Mouse (Mus musculus): ENCODE measurements around the gene Trip12. TPM values are rescaled to one million over a fixed set of nuclear protein-coding genes. Genes with fewer than 3 reads are reported as not detected.

Gene Trip12
- polyA plus RNA-seq, 1 experiment from 2014 or later = 59.3 TPM

DNA sequence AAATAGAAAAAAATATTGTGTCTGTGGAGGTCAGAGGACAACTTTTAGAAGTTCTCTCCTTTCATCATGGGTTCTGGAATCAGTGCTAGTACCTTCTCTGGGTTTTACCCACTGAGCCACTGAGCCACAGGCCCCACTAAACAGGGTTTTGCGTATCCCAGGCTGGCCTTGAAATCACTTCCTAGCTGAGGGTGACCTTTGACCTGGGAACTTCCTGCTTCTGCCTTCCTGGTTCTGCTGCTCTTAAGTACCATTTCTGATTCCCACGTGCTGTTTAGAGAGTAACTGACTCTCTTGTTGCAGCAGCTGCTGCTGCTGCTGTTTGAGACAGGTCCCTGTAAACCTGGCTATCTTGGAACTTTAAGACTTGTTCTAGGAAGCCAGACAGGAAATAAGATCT is 24.3 kb upstream of the Trip12 start:
- H3K9me3 ChIP-seq (ENCODE audit: control insufficient read depth, low read length) = no peaks in the 10 kb centered on the region
- no peak overlapping the region for H3K9ac ChIP-seq (ENCODE audit: low read length)
- WGBS = 54% methylated on average over 2 of the region's 2 CpGs
- H3K4me1 ChIP-seq (replicated peaks; ENCODE audit: control insufficient read depth, insufficient read depth, low read length) = no peaks in the 10 kb centered on the region
- no peak overlapping the region for H3K27ac ChIP-seq (ENCODE audit: low read length)
- H3K36me3 ChIP-seq (ENCODE audit: control insufficient read depth, insufficient read depth, low read length) = no peaks in the 10 kb centered on the region
- no peak overlapping the region for H3K4me2 ChIP-seq (ENCODE audit: low read depth, low read length)
- H3K4me3 ChIP-seq (ENCODE audit: low read length) = no peak overlapping the region
- no peak for ATAC-seq (ENCODE audit: low read depth)
- no peaks in the 10 kb centered on the region for H3K27me3 ChIP-seq (ENCODE audit: control insufficient read depth, insufficient read depth, low read depth, low read length)

DNA sequence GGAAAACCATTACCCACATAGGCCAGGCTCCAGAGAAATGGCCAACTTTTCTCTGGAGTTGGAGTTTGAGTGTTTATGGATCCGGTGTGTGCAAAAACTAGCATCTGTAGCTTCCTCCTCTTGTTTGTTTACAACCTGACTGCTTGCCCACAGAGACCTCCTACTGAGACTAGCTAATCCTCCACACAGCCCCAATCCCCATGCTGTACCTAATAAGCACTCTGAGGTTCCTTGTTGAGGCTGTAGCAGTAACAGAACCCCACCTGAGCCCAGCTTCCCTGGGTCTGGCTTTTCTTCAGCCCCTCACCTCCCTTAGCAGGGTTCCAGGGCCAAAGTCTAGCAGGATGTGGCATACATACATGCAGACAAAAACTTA is 20.9 kb upstream of the Trip12 start:
- H3K27me3 ChIP-seq (ENCODE audit: control insufficient read depth, insufficient read depth, low read depth, low read length) = no peaks in the 10 kb centered on the region
- no peak overlapping the region for H3K4me3 ChIP-seq (ENCODE audit: low read length)
- H3K4me2 ChIP-seq (ENCODE audit: low read depth, low read length) = no peak overlapping the region
- H3K9me3 ChIP-seq (ENCODE audit: control insufficient read depth, low read length) = no peaks in the 10 kb centered on the region
- H3K36me3 ChIP-seq (ENCODE audit: control insufficient read depth, insufficient read depth, low read length) = no peaks in the 10 kb centered on the region
- 58% methylated on average over 1 of the region's 1 CpGs for WGBS
- no peaks in the 10 kb centered on the region for H3K4me1 ChIP-seq (replicated peaks; ENCODE audit: control insufficient read depth, insufficient read depth, low read length)
- ATAC-seq (ENCODE audit: low read depth) = no peak
- H3K27ac ChIP-seq (ENCODE audit: low read length) = no peak overlapping the region
- no peak overlapping the region for H3K9ac ChIP-seq (ENCODE audit: low read length)

DNA sequence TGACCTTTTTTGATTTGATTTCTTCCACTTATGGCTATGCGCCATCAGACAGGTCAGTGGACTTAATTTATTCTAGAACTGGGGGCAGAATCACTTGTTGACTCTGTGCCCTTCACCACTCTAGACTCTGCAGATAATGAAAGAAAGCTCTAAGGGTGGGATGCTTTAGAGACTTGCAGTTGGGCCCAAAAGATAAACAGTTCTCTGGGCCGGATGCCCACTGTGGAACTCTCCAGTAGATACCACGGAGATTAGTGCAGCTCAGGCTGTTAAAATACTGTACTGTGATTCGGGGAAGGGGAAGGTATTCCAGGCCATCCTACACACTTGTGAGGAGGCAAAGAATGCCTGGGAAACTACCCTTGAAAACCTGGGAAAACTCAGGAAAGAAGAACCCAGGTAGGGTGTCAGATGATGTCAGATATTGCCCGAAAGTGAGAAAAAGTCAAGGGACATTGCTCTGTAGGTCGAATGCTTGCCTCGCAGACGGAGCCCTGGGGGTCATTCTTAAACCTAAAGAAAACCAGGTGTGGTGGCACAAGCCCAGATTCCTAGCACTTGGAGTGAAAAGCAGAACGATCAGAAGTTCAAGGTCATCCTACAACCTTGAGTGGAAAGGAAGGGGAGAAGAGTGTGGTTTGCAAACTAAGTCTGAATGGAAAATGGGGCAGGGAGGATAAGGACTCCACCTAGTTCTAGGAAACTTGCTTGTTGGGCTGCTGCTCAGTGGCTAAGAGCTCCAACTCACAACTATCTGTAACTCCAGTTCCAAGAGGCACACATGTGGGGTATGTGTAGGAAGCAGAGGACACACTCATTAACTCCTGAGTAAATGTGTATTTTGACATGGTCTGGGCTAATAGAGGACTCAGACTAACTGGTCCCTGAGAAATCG is 20.3 kb upstream of the Trip12 start:
- Histone ChIP-seq H3K4me1 (replicated peaks; ENCODE audit: control insufficient read depth, insufficient read depth, low read length) (no peaks in the 10 kb centered on the region), H3K27ac (ENCODE audit: low read length) (no peak overlapping the region), H3K4me2 (ENCODE audit: low read depth, low read length) (no peak overlapping the region), H3K27me3 (ENCODE audit: control insufficient read depth, insufficient read depth, low read depth, low read length) (no peaks in the 10 kb centered on the region), H3K9me3 (ENCODE audit: control insufficient read depth, low read length) (no peaks in the 10 kb centered on the region), H3K4me3 (ENCODE audit: low read length) (no peak overlapping the region), H3K9ac (ENCODE audit: low read length) (no peak overlapping the region), H3K36me3 (ENCODE audit: control insufficient read depth, insufficient read depth, low read length) (no peaks in the 10 kb centered on the region)
- 59% methylated on average over 10 of the region's 10 CpGs for WGBS
- no peak for ATAC-seq (ENCODE audit: low read depth)

DNA sequence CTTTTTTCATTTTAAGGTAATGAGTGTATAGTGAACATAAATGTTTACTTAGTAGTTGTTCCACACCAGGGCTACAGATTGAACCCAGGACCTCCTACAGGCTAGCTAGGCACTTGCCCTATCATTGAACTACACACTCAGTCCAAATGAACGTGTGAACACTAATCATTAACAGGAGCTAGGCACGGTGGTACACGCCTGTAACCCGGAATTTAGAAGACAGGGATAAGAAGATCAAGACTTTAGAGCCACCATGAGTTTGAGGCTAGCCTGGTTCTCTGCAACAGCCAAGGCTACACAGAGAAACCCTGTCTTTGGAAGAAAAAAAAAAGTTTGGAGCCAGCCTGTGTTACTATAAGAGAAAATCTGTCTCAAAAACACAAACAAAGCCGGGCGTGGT is 19.3 kb upstream of the Trip12 start:
- no peak for ATAC-seq (ENCODE audit: low read depth)
- Histone ChIP-seq H3K27ac (ENCODE audit: low read length) (no peak overlapping the region), H3K4me2 (ENCODE audit: low read depth, low read length) (no peak overlapping the region), H3K4me3 (ENCODE audit: low read length) (no peak overlapping the region), H3K9me3 (ENCODE audit: control insufficient read depth, low read length) (no peaks in the 10 kb centered on the region), H3K27me3 (ENCODE audit: control insufficient read depth, insufficient read depth, low read depth, low read length) (no peaks in the 10 kb centered on the region), H3K9ac (ENCODE audit: low read length) (no peak overlapping the region), H3K4me1 (replicated peaks; ENCODE audit: control insufficient read depth, insufficient read depth, low read length) (no peaks in the 10 kb centered on the region), H3K36me3 (ENCODE audit: control insufficient read depth, insufficient read depth, low read length) (no peaks in the 10 kb centered on the region)
- 80% methylated on average over 6 of the region's 6 CpGs for WGBS

DNA sequence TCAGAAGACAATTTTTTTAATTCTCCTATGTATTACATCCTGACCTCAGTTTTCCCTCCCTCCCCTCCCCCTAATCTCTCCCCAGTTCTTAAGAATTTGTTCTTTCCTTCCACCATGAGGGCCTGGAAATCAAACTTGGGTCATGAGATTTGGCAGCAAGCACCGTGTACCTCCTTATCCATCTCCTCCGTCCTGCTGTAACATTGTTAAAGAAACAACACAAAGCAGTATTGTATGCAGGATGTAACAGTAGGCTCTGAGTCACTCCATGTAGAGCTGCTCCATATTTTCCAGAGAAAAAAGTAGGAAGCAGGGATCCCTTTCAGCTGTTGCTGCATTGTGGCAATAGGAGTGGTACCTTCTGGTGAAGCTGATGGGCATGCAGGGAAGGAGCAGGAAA is 15.4 kb upstream of the Trip12 start:
- Histone ChIP-seq H3K36me3 (ENCODE audit: control insufficient read depth, insufficient read depth, low read length) (no peaks in the 10 kb centered on the region), H3K4me2 (ENCODE audit: low read depth, low read length) (no peak overlapping the region), H3K27ac (ENCODE audit: low read length) (no peak overlapping the region), H3K27me3 (ENCODE audit: control insufficient read depth, insufficient read depth, low read depth, low read length) (no peaks in the 10 kb centered on the region), H3K4me1 (replicated peaks; ENCODE audit: control insufficient read depth, insufficient read depth, low read length) (no peaks in the 10 kb centered on the region), H3K9me3 (ENCODE audit: control insufficient read depth, low read length) (no peaks in the 10 kb centered on the region), H3K9ac (ENCODE audit: low read length) (no peak overlapping the region), H3K4me3 (ENCODE audit: low read length) (no peak overlapping the region)
- ATAC-seq (ENCODE audit: low read depth) = no peak
- 60% methylated on average over 2 of the region's 2 CpGs for WGBS

DNA sequence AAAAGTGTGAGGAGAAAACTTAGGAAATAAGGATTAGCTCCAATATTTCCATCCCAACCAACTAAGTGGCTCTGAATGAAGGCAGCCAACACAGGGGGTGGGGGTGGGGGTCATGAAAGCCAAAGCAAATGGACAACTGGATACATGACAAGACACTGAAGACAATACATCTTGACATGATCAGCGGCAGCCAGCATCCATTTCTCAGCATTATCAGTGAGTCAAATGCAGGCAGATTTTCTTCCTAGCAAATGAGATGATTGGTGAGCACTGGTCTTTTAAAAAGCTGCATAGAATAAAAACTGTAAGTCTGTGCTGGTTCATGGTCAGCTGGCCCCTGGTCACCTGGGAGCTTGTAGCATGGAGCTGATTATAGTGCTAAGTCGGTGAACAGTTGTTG is 14.7 kb upstream of the Trip12 start:
- no peak for ATAC-seq (ENCODE audit: low read depth)

DNA sequence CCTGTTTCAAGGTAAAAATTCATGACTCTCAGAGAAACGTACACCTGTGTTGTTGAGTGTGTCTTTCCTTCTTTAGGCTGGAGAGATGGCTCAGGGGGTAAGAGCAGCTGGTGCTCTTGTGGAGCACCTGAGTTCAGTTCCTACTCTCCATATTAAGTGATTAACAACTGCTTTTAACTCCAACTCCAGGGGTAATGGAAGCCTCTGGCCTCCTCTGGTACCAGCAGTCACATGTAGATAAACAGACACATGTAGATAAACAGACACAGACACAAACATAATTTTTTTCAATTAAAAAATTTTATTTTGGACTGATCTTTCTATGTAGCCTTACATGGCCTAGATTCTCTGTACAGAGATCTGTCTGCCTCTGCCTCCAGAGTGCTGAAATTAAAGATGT is 13.4 kb upstream of the Trip12 start:
- Histone ChIP-seq H3K9ac (ENCODE audit: low read length) (no peak overlapping the region), H3K4me3 (ENCODE audit: low read length) (no peak overlapping the region), H3K4me1 (replicated peaks; ENCODE audit: control insufficient read depth, insufficient read depth, low read length) (no peaks in the 10 kb centered on the region), H3K36me3 (ENCODE audit: control insufficient read depth, insufficient read depth, low read length) (peaks cover 5% of the 10 kb centered on the region; the same call in 1 of the 2 replicates), H3K9me3 (ENCODE audit: control insufficient read depth, low read length) (no peaks in the 10 kb centered on the region), H3K4me2 (ENCODE audit: low read depth, low read length) (no peak overlapping the region), H3K27ac (ENCODE audit: low read length) (no peak overlapping the region), H3K27me3 (ENCODE audit: control insufficient read depth, insufficient read depth, low read depth, low read length) (no peaks in the 10 kb centered on the region)
- 75% methylated on average over 1 of the region's 1 CpGs for WGBS
- no peak for ATAC-seq (ENCODE audit: low read depth)

More for the DNA sequence above, 14.7 kb upstream of the Trip12 start:
- no peak overlapping the region for H3K27ac ChIP-seq (ENCODE audit: low read length)
- no peak overlapping the region for H3K4me3 ChIP-seq (ENCODE audit: low read length)
- WGBS = 61% methylated on average over 2 of the region's 2 CpGs
- no peaks in the 10 kb centered on the region for H3K9me3 ChIP-seq (ENCODE audit: control insufficient read depth, low read length)
- H3K4me2 ChIP-seq (ENCODE audit: low read depth, low read length) = no peak overlapping the region
- H3K9ac ChIP-seq (ENCODE audit: low read length) = no peak overlapping the region
- no peaks in the 10 kb centered on the region for H3K27me3 ChIP-seq (ENCODE audit: control insufficient read depth, insufficient read depth, low read depth, low read length)
- no peaks in the 10 kb centered on the region for H3K36me3 ChIP-seq (ENCODE audit: control insufficient read depth, insufficient read depth, low read length)
- no peaks in the 10 kb centered on the region for H3K4me1 ChIP-seq (replicated peaks; ENCODE audit: control insufficient read depth, insufficient read depth, low read length)

DNA sequence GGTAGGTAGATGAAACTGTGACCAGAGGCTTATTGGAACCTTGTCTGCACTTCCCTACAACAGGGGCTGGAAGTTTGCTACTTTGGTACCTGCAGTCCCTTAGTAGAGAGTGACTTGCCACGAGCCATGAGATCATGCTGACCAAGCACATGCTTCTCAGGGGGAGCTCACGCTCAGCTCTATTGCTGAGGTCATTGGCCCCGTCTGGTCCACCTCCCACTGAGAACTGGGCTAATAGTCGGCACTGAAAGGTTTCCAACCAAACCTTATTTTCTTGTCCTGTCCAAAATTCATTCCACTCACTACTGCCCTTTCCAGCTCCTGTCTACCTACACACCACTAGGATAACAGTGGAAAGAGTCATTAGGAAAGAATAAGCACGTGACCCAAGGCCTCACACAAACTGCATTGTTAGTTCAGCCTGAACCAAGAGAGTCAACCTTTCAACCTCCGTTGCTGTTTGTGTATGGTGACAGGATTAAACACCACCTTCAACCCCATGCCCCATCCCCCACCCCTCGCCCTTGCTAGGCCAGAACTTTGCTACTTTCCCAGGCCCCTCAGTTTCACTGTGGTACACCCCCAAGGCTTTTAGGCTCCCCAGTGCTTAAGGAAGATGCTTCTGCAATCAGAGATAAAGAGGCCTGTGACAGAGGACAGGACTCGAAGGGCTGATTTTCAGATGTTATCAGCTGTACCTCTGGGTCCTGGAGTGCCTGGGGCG is 11.4 kb upstream of the Trip12 start:
- H3K9ac ChIP-seq (ENCODE audit: low read length) = no peak overlapping the region
- H3K4me3 ChIP-seq (ENCODE audit: low read length) = no peak overlapping the region
- H3K27ac ChIP-seq (ENCODE audit: low read length) = no peak overlapping the region
- no peaks in the 10 kb centered on the region for H3K4me1 ChIP-seq (replicated peaks; ENCODE audit: control insufficient read depth, insufficient read depth, low read length)
- H3K36me3 ChIP-seq (ENCODE audit: control insufficient read depth, insufficient read depth, low read length) = peaks cover 5% of the 10 kb centered on the region; the same call in 1 of the 2 replicates
- 23% methylated on average over 9 of the region's 9 CpGs for WGBS
- ATAC-seq (ENCODE audit: low read depth) = no peak
- no peak overlapping the region for H3K4me2 ChIP-seq (ENCODE audit: low read depth, low read length)
- H3K27me3 ChIP-seq (ENCODE audit: control insufficient read depth, insufficient read depth, low read depth, low read length) = no peaks in the 10 kb centered on the region
- no peaks in the 10 kb centered on the region for H3K9me3 ChIP-seq (ENCODE audit: control insufficient read depth, low read length)

DNA sequence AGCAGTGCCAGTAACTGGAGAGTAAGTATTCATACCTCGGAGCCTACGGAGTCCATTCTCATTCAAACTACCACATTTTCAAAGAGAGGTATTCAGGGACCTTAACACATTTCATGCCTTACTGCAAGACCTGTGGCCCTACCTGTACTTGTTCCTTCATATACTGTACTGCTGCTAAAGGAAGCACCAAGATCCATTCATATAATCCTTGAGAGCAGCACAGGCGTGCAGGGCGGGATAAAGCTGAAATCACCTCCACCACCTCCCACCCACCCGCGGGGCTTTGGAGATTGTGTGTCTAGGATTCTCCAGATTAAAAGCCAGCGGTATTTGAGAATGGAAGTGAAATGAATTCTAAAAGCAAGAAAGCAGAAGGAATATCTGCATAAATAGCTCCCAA is 10.2 kb upstream of the Trip12 start:
- no peaks in the 10 kb centered on the region for H3K4me1 ChIP-seq (replicated peaks; ENCODE audit: control insufficient read depth, insufficient read depth, low read length)
- 88% methylated on average over 7 of the region's 7 CpGs for WGBS
- no peak for ATAC-seq (ENCODE audit: low read depth)

More for the DNA sequence above, 10.2 kb upstream of the Trip12 start:
- Histone ChIP-seq H3K9ac (ENCODE audit: low read length) (no peak overlapping the region), H3K36me3 (ENCODE audit: control insufficient read depth, insufficient read depth, low read length) (peaks cover 5% of the 10 kb centered on the region; the same call in 1 of the 2 replicates), H3K27me3 (ENCODE audit: control insufficient read depth, insufficient read depth, low read depth, low read length) (no peaks in the 10 kb centered on the region), H3K4me2 (ENCODE audit: low read depth, low read length) (no peak overlapping the region), H3K9me3 (ENCODE audit: control insufficient read depth, low read length) (no peaks in the 10 kb centered on the region), H3K27ac (ENCODE audit: low read length) (no peak overlapping the region), H3K4me3 (ENCODE audit: low read length) (no peak overlapping the region)

All from lung, embryonic 16.5 days (tissue).